Mouse (Mus musculus) retina, postnatal 7 days (tissue): Measurements from ENCODE around the gene Flywch1.

Experiments used
- DNase-seq: peaks from one replicate; pipeline ENCODE4 v3.0.0-alpha.2; 2012; ENCODE audit warnings: low read depth, low spot score

Flywch1 gene

GRCm38 (mm10) chr17:23744076-23744475 is 27.3 kb downstream of the Flywch1 start:
- no peak for DNase-seq

DNA sequence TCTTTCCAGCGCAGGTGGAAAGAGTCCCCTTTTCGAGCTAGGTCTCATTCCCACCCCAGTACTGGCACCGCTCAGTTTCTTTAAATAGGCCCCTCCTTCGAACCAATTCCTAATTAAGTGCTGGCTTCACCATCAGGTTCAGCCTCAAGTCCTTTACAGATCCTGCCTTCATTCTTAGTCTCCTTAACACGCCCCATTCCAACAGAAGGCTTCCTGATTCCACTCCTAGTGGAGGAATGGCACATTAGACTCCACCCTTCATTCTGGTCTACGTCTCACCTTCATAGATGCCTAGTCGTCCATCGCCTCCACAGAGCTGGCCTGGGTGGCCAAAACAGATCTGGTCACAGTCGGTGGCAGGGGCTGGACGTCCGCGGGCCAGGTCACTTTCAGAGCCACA is 28.5 kb downstream of the Flywch1 start:
- no peak for DNase-seq

DNA sequence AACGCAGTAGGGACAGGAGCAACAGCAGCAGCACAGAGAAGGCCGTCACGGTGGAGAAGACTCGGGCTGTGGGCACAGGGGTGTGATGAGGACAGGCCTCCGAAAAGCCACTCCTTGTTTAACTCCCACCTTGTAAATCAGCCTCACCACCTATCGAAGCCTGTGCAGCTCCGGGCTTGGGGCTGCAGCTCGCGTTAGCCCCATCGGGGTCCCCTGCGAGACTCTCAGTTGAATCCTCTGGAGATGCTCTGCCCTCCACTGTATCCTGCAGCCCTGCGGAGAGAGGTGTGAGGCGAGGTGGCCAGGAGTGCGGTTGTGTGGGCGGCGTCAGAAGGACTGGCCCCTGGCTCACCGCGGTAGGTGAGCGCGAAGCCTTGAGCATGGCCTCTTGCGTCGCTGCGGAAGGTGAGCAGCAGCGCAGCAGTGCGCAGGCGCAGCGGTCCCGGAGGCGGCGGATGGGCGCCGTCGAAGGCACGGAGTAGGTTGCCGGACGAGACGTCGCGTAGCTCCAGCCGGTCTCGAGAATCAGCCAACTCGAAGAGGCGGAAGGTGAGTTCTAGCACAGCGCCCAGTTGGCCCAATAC is 29.1 kb downstream of the Flywch1 start:
- no peak for DNase-seq

DNA sequence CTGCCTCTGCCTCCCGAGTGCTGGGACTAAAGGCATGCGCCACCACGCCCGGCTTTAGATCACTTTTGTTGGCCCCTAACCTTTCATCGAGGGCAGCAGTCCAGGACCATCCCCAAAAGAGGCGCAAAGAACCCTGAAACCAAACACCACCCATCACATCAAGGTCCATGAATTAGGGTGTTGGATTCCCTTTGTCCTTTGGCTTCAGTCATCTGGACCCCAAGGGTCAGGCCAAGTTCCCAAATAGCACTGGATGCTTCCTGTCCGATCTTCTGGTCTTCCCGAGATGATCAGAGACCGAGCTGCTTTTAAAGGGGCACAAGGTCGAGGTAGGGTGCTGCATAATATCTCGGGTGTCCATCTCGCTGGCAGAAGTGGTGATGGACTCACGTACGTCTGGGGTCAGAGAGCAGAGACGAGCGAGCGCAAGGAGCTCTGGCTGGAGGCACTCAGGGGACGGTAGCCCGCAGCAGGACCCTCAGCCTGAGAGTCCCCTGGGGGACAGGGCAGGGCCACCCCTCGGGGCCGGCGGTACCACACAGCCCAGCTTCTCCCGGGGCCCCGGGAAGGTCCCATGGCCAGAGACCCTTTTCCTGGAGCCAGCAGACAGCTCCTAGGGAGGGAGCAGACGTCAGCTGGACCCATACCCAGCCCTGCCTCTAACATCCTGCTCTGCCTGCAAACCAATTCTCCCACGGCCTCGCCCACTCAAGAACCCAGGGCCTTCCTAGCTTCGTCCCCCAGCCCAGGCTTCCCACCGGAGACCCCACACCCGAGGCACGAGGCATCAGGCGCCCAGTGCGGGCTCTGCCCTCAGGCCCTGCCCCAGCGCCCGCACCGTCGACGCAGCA is 29.8 kb downstream of the Flywch1 start:
- DNase-seq, result no peak

DNA sequence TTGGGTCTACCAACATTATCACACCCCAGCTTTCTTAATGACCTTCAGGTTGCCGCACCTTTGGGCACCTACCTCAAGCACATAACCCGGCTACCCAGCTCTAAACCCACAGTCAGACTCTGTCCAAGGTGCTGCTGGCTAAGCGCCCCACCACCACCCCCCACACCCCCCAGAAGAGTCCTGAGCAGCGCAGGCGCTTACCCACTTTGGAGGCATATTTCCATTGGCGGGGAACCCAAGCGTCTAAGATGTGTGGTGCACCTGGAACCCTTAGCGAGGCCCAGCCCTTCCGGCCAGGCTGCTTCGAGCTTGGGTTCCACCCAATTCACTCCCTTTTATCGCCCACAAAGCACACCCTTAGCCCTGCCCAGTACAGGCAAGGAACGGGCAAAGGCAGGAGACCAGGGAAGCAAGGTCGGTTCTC is 30.8 kb downstream of the Flywch1 start, which contains the start of gene Paqr4:
TSS of gene Paqr4 (minus strand) at position 270 of the 424 bp plus-strand sequence.
- DNase-seq, result no peak

DNA sequence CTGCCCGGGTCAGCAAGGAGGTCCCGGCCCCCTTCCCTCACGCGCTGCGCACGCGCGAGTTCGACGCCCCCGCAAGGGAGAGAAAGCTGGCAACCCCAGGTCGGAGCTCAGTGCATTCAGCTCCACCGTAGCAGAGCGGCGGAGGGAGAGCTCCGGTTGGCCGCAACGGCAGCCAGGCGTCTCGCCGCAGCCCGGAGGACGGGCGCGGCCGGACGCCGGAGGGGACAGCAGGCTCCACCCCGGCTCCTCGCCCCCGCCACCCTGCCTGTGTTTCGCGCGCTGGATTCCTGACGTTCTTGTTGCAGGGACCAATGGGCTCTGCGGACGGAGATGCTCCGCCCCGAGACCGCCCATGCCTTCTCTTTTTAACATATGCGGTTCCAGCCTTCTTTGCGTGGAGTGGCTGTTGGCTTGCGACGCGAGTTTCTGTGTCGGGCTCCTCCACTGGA is 31.2 kb downstream of the Flywch1 start:
- DNase-seq, result peak; percentile 81

DNA sequence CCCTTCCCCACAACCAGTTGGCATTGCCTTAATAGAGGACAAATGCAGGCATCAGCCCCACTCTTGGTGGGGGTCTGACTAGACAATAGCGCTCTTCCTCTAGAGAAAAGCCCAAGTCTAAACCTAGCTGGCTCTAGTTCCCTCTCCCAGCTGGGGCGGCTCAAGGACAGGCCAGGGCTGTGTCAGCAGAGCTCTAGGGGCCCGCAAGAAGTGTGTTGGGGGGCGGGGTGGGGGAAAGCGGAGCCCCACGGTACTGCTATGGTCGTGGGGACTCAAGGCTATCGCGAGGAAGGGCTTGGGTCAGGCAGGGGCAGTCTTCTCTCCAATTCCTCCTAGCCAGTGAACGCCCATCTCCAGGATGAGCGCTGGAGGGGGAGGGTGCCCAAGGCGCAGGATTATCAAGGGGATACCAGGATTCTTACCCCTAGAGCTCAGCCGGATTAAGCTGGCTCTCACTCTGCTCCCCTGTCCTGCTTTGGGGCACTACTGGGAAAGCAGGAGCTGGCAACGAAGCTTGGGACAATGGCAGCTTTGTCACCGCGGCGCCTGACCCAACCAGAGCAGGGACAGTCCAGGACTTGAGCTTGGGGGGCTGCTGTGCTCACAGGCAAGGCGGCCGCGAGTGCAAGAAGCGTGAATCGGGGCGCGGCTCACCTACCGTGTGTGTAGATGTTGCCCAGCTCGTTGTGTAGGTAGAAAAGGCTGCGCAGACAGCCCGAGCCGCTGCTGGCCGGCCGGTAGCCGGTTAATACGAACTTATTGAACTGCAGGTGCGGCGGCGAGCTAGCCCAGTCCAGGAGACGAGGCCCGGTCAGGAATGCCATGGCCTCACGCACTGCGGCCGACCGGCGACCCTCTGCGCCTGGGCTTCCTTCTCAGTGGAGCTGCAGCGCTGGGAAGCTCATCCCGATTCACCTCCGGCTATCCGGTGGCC is 31.9 kb downstream of the Flywch1 start:
- peak; percentile 83 for DNase-seq

GRCm38 (mm10) chr17:23738836-23739201 is 32.6 kb downstream of the Flywch1 start:
- no peak for DNase-seq

DNA sequence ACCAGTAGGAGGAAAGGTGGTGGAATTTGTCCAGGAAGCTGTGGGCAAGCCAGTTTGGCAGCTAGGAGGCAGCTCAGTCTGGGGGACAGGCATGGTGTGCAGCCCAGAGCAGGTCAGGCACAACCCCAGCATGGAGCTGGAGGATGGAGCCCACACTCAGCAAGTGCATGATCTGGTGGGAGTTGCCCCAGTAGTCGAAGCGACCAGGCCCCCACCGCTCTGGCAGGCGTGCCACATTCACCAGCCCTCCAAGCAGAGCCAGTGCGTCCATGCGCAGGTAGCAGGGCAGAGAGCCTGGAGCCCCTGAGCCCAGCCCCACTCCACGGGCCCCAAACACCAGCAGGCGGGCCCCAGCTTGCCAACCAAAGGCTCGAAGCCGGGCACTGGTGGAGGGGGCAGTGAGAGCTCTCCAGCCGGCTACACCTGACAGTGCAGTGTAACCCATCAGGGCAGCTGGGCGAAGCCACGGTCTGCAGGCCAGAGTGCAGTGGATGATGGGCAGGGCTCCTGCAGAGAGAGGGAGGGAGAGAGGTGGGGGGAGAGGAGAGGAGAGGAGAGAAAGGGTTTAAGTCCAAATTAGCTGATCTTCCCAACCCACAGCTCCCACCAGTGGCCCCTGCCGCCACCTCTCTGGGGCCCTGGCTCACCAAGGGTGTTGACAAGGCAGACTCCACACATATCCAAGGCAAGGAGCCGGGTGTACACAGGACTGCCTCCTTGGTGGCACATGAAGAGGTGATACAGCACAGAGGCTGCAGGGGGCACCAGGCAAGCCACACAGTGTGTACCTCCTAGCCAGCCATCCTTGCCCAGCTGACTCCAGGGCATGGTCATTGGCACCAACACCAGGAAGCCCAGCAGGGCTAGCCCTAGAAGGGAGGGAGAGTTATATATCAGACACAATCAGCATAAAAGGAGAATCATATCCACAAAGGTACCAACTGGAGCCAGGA is 33.6 kb downstream of the Flywch1 start:
- DNase-seq, result no peak

- no peak for DNase-seq
These were observed 37.1 kb downstream of the Flywch1 start for GRCm38 (mm10) chr17:23734341-23734740.

DNA sequence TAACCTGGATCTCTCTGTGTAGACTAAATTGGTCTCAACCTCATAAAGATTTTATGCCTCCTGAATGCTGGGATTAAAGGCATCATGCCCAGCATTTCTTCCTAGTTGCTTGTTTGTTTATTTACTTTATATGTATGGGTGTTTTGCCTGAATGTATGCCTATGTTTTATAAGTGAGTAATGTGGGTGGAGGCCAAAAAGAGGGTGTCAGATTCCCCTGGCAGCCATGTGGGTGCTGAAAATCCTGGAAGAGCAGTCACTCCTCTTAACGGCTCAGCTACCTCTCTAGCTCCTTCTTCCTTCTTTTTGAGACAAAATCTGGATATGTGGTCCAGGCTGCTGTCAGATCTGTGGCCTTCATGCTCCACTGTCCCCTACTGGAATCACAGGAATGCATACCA is 41.0 kb downstream of the Flywch1 start:
- DNase-seq, result no peak

GRCm38 (mm10) chr17:23726758-23727142 is 44.7 kb downstream of the Flywch1 start:
- DNase-seq, result peak; percentile 57

DNA sequence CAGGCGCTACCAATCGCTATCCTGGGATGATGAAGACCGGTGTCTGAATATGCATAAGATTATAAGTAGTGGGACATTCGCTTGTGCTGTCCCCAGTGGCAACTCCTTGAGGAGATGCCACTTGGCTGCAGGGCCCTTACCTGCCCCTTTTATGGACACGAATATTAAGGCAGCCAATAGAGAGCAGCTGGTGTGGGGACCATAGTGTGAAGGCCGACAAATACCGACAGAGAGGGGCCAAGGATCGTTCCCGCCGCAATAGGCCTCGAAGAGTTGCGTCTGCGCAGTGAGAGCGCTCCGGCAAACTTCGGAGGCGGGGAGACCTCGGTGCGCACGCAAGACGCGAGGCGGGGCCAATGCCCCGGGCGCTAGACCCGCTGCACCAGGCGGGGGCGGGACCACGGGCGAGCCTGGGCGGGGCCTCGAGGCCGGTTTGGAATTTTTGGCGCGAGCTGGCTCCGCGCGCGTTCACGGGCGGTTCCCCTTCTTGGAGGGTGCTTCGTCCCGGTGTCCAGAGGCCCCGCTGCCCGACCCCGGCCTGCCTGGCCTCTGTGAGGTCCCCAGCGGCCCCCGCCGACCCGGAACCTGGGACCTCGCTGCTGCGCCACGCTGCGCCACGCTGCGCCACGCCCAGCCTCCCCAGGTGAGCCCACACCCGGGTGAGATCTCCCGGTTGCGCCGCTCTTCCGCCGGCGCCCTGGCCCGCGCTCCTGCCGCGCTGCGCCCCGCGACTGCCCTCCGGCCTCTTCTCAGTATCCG is 45.2 kb downstream of the Flywch1 start, which contains the start of gene Pkmyt1:
TSS of gene Pkmyt1 (plus strand) at position 338 of the 759 bp plus-strand sequence.
- DNase-seq, result peak; percentile 85

DNA sequence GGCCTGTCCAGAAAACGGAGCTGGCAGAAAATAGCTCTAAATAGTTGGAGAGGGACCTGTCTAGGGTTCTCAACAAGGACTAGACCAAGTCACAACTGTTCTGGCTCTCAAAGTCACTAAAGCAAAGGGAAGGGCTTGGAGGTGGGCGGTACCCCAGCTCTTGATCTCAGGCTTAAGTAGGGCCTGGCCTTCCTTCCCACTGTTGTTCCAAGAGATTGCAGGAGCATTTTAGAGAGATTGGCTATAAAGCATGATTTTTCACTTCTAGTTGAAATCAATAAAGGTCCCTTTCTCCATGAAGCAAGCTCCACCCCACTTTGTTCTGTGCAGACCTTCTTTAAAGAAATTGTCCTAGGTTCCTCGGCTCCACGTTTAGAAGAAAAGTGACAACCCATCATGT is 45.9 kb downstream of the Flywch1 start:
- no peak for DNase-seq

GRCm38 (mm10) chr17:23722376-23723125 is 48.9 kb downstream of the Flywch1 start, which contains the start of gene 1520401A03Rik:
Gene 1520401A03Rik (minus strand): TSS chr17:23722783.
- no peak for DNase-seq

DNA sequence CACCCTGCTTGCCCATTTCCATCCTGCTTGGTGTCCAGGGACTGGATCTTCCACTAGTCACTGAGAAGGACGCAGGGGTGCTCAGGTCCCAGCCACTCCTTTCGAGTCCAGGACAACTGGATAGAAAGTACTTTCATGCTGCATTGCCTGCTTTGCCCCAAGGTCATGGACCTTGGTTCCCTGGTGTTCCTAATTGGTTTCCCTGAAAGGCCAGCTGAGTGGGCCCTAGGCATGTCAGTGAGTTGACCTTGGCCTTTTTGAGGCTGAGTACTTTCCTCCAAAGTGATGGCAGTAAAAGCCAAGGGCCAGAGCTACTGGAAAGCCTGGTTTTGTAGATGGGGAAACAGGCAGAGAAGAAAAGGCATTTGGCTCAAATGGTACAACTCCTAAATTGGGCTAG is 49.5 kb downstream of the Flywch1 start:
- DNase-seq, result no peak

GRCm38 (mm10) chr17:23719455-23719854 is 51.9 kb downstream of the Flywch1 start:
- no peak for DNase-seq

GRCm38 (mm10) chr17:23717003-23717402 is 54.4 kb downstream of the Flywch1 start:
- no peak for DNase-seq

DNA sequence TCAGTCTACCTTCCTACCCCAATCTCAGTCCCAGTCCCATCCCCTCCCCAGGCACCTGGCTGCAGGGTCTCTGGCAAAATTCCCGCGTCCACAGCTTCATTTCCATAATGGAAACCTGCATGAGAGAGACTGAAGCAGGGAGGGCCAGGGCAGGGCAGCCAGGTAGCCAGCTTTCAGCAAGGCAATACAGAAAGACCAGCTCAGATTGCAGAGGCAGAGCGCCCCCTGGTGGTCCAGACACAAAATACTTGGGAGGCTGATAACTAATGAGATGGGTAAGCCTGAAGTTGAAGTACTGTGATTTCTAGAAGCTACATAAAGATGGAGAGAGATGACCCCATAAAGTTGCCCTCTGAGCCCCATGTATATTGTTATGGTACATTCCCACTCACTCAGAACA is 65.2 kb downstream of the Flywch1 start:
- DNase-seq, result peak; percentile 72
